Mouse (Mus musculus): Measurements from ENCODE around the gene Rbfox2. TPM values are rescaled to one million over a fixed set of nuclear protein-coding genes. Genes with fewer than 3 reads are reported as not detected.
A peak's percentile ranks its signal among the peaks of the same experiment; 100 is the strongest.

Gene Rbfox2
- total RNA-seq, 2 experiments from 2014 or later: 217 to 276 TPM

DNA sequence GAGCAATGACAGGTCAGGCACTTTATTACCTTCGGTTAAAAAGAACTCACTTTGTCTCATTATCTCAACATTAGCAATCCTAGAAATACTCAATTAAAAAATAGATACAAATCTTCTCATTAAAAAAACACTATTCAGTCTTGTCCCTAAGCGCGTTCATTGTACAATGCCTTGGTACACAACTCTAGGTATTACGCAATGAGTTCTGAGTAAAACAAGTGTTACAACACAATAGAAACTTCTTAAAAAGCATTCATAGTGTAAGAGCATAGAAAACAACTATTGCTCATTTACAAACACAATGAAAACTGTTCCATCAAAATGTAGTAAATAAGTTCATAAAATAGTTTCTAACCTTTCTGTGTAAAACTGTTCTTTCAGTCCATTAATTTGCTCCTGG is 146.0 kb downstream of the Rbfox2 start:
- intact Hi-C loops (cut with DNase I): no loop called here

DNA sequence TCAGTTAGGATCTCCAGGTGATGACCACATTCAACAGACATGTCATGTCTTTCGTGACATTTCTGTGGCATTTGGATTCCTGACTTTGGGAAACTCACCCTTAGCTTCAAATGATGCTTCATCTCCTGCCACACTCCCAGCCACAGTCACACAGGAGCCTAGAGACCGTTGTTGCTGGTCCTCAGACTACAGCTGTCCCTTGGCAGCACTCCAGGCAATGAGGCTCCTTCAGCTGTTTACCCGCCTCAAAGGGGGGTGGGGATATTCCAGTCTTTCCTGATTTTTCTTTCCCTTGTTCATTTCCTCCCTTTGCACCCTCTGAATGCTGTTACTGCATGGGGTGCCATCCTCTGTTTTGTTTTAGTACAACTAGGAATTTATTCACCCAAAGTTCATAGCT is 150.3 kb downstream of the Rbfox2 start:
- intact Hi-C loops (cut with DNase I): no loop called here
- no peak for DNase-seq (ENCODE audit: low spot score in 2 of 2)

More for the DNA sequence above, 146.0 kb downstream of the Rbfox2 start:
- no peak for DNase-seq (ENCODE audit: low spot score in 2 of 2)

DNA sequence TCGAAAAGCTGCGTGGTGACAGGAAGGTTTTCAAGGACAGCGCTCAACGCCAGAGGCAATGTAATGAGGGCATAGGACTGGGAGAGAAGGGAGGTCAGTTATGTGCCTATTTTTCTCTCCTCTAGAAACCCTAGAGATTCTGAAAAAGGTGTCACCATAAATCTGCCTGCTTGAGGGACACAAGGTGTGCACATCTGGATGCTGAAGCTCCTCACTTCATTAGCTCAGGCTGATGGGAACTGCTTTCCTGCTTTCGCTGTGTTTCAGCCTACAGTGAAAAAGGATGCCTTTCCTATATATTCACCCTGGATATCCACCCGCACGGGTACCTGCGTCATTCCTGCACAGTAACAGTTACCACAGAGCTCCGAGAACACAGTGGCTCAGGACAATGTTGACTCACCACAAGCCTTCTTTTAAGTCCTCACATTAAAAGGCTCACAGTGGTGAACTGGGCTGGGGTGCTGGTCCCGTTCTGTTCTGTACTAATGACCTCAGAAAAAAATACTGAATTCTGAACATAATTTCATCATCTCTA is 152.5 kb downstream of the Rbfox2 start:
- DNase-seq (ENCODE audit: low spot score in 2 of 2): no peak
- intact Hi-C loops (cut with DNase I): loop anchor here (5.0 kb wide), 3 partner anchors 38 to 62 kb away; no protein-coding TSS in a partner anchor

DNA sequence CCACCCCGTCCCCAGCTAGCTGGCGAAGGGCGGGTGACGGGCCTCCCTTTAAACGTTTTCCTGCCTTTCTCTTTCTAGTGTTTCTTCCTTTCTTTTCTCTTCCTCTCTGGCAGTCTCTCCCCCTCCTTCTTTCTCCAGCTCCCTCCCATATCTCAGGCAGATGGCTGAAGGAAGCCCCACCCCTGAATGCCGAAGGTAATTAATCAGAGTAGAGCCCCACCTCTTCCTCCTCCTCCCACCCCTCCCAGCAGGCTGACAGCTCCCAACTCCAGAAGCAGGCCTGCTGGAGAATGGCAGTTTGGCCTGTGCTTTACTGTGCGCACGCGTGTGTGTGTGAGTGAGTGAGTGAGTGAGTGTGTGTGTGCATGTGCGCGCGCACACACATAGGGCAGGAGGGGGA is 153.2 kb downstream of the Rbfox2 start:
- intact Hi-C loops (cut with DNase I): loop anchor here (5.0 kb wide), 3 partner anchors 39 to 61 kb away; no protein-coding TSS in a partner anchor
- peak; percentile 69 to 76 for DNase-seq (ENCODE audit: low spot score in 2 of 2)

DNA sequence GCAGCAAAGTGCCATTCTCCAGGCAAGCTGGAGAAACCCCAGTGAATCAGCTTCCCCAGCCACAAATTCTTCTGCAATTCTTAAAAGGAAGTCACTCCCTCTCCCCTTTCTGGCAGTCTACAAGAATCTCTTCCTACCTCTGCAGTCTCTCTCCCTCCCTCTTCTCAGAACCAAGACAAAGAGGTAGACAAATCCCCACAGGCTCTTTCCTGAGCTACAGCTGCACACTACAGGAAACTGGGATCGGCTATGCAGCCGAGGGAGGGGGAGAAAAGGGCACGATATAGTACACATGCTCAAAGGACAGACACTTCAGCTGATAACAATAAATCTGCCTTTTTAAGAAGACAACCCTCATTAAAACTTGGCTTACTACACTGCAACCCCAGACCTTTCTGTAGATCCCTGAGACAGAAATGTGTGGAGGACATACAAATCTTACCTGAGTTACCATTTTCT is 153.7 kb downstream of the Rbfox2 start:
- intact Hi-C loops (cut with DNase I): loop anchor here (5.0 kb wide), 3 partner anchors 39 to 61 kb away; no protein-coding TSS in a partner anchor
- DNase-seq (ENCODE audit: low spot score in 2 of 2): peak in 1 of 2 experiments; percentile 31

DNA sequence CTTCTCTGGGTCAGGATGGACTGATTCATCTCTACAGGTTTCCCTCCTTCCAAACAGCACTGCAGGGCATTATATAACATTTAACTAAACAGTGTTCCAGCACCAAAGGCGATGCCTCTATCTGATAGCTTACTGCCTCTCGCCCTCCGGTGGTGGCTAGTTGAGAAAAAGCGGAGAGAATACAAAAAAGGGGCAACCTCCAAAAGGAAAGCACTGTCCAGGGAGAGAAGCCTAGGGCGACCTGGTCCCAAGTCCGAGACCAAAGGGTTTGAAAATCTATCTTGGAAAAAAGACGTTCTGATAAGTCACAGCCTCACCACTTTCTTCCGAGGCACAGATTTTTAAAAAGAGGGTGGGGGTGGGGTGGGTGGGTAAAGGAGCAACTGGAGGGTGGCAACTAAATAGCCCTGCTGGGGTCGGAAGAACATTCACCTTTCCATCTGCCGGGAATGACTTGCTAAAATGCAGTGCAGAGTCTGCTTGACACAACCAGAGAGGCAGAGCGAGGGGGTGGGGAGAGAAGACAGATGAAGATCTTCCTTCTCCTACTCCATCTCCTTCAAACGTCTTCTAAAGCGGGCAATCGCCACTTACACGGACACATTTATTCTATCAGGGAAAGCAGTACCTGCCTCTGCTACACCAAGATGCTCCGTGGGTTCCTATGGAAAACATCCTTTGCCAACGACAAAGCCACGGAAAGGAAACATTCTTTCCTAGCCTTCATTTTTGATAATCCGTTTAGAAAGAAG is 154.3 kb downstream of the Rbfox2 start:
- intact Hi-C loops (cut with DNase I): loop anchor here (5.0 kb wide), 3 partner anchors 40 to 60 kb away; no protein-coding TSS in a partner anchor

DNA sequence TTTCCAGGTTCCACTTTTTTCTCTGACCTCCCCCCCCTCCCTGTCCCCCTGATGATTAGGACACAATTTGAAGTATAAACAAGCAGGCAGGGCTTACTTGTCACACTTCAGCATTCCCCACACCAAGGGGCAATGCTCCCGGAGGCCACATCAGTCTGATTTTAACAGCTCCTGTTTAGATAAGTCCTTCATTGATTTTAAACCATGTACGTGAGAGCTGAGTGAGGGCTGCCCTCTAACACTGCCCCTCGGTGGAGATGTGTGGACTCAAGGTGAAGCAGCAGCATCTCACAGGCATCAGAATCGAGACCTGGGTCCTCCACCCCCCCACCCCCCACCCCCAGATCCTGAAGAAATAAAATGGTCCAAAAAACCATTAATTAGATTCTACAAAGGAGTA is 155.0 kb downstream of the Rbfox2 start:
- intact Hi-C loops (cut with DNase I): loop anchor here (2.0 to 5.0 kb wide), 4 partner anchors 40 to 207 kb away; no protein-coding TSS in a partner anchor
- DNase-seq (ENCODE audit: low spot score in 2 of 2): no peak

More for the DNA sequence above, 154.3 kb downstream of the Rbfox2 start:
- DNase-seq (ENCODE audit: low spot score in 2 of 2): peak; percentile 47 to 59

DNA sequence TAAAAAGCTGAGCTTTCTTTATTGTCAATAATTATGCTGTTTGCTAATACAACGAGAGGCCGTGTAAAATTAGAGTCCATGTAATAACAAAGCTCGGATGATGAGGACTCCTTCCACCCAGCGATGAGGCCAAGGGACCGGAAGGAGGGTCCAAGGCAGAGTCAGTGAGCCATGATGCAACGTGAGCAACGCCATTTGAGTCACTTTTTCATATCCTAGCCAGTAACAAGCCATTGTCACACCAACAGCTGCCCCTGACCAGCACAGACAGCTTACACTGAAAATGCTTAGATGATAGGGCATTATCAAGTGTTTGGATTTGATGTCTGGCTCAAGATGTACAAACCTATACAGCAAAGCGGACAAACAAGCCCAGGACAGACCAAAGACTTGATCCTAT is 155.6 kb downstream of the Rbfox2 start:
- intact Hi-C loops (cut with DNase I): loop anchor here (2.0 to 5.0 kb wide), 4 partner anchors 41 to 208 kb away; no protein-coding TSS in a partner anchor

DNA sequence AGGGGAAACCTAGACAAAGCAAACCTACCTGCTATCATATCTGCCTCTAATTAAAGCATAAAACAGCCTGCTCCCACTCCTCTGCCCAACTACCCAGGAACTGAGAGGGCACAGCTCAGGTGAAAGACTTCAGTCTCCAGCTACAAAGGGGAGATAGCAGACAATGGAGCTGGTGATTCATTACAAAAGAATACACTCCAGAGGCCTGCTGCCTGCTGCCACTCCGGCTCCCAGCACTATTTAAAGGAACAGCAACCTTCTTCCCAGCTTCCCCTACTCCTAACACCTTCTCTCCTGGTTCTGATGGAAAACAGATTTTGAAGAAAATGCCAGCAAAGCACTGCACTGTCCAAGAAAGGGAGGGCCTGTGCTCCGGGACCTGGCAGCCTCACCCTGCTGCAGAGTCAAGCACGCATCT is 156.4 kb downstream of the Rbfox2 start:
- DNase-seq (ENCODE audit: low spot score in 2 of 2): peak in 1 of 2 experiments; percentile 33
- intact Hi-C loops (cut with DNase I): loop anchor here (2.0 to 5.0 kb wide), 4 partner anchors 42 to 208 kb away; no protein-coding TSS in a partner anchor

More for the DNA sequence above, 155.6 kb downstream of the Rbfox2 start:
- no peak for DNase-seq (ENCODE audit: low spot score in 2 of 2)

DNA sequence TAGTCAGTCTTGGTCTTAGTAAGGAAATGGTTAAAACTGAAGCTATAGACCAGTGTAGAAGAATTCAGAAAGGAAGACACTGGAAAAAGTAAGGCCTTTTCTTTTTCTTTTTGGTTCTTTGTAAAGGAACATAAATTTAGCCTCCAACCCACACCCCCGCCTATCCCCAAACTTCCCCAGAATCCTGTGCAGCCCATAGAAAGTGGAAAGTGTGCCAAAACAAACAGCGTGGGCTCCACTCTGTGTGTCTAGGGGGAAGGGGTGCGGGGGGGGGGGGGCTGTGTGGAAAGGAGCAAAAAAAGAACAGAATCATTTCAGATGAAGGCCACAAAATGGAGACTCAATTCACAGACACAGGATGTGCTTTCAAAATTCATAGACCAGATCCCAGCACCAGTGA is 156.8 kb downstream of the Rbfox2 start:
- DNase-seq (ENCODE audit: low spot score in 2 of 2): peak in 1 of 2 experiments; percentile 63
- intact Hi-C loops (cut with DNase I): loop anchor here (2.0 to 5.0 kb wide), 4 partner anchors 42 to 209 kb away; no protein-coding TSS in a partner anchor

DNA sequence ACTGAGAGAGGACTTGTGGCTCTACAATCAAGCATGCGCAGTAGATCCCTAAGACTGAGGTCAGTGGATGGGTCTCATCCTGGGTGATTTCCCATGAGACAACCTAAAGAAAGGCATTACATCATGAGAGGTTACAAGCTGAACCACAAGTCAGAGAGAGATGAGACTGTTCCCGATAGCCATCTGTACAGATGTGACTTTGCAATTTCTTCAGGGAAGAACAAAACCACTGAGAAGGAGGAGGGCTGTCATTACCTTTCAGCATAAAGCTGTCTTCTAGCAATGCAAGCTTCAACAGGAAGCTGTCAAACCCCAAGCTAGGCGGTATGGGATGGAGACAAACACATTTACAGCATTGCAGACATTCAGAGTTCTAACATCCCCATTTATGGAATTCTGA is 157.3 kb downstream of the Rbfox2 start:
- intact Hi-C loops (cut with DNase I): no loop called here
- DNase-seq (ENCODE audit: low spot score in 2 of 2): no peak

DNA sequence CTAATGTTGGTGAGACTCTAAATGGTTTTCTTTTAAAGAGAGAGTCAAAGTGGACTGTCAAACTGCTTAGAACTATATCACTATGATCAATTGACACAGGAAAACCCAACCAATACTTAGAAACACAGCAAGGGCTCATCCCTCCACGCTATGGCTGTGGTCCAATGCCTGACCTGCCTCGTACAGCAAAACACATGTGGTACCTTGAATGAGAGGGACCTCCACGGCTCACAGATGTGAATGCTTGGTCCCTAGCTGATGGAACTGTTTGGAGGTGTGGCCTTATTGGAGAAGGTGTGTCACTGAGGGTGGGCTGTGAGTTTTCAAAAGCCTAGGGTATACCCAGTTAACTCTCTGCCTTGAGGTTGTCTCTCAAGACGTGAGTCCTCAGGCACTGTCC is 159.9 kb downstream of the Rbfox2 start:
- intact Hi-C loops (cut with DNase I): no loop called here
- DNase-seq (ENCODE audit: low spot score in 2 of 2): no peak

DNA sequence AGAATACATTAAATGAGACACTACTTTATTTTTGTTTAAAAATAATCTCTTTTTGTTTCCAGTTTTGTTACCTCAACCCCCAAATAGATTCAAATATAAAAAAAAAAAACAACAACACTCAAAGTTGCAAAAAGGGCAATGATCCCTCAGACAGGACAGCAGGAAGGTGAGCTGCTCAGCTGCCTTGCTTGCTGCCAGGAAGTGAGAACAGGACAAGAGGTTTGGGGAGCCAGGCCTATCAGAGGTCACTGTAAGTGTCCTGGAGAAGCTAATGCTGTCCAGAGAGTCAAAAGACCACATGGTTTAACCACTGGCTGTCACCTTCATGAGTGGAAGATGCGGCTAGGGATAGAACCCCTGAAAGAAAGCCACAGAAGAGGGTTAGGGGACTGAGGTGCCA is 161.8 kb downstream of the Rbfox2 start:
- no peak for DNase-seq (ENCODE audit: low spot score in 2 of 2)
- intact Hi-C loops (cut with DNase I): no loop called here

DNA sequence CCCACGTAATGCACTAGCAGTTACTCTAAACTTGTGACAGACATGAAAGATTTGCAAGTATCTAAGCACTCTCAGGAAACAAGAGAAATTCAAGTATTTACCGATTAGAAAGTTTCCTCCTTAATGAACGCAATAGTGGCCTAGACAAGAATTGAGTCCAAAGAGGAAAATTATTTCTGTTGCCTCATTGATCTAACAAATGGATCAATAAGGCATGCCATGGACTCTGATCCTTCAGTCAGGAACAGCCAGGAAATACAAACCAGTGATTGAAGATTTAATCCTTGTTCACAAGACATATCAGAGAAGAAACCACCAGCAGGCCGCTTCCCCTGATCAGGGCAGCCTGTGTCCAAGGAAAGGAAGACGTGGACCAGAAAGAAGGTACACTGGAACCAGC is 164.0 kb downstream of the Rbfox2 start:
- DNase-seq (ENCODE audit: low spot score in 2 of 2): no peak
- intact Hi-C loops (cut with DNase I): no loop called here

DNA sequence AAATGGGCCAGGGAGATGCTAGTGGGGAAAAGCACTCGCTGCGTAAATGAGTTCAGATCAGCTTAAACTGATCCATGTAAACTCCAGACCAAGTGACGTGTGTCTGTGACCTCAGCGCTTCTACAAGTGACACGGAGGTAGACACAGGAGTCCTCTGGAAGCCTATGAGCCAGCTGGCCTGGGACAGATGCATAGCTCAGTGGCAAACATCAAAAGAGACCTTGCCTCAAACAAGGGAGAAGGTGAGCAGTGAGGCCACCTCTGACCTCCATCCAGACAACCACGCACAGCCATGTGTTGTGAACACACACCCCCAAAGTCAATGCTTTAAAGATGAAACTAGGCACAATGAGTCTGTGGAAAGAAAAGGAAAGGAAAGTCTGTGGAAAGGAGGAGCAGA is 164.5 kb downstream of the Rbfox2 start:
- DNase-seq (ENCODE audit: low spot score in 2 of 2): no peak
- intact Hi-C loops (cut with DNase I): no loop called here

DNA sequence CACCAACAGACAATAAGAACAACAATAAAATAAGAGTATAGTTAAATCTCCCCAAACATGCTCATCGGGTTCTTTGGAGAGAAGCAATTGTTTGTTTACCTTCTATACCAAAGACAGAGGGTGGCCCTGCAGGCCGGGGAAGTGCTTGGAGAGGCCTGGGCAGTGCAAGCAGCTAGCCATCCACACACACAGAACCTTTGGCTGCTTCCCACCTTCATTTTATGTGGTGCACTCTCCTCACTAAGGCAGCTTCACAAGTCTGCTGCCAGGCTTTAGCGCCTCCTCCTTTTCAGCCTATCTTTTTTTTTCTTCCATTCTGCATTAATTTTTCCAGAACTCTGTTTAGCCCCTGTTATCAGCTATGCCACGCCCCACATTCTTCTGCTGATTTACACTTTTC is 165.1 kb downstream of the Rbfox2 start:
- intact Hi-C loops (cut with DNase I): no loop called here
- DNase-seq (ENCODE audit: low spot score in 2 of 2): no peak

DNA sequence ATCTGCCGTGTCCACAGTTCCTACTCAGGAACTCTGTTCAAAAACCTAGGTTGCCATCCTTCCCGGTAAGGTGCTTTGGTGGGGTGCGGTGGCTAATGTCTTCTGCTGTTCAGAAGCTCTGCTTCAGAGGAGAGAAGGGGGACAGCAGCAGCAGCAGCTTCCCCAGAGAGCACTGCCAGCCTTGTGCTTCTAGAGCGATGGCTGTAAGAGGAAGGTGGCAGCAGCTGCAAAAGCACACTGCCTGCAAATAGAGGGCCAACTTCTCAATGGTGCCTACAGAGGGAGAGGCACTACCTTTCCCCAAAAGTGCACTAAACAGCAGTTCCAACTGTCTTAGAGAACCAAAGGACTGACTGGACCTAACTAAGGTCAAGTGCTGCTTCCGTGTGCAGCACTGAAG is 168.5 kb downstream of the Rbfox2 start:
- no peak for DNase-seq (ENCODE audit: low spot score in 2 of 2)
- intact Hi-C loops (cut with DNase I): no loop called here

DNA sequence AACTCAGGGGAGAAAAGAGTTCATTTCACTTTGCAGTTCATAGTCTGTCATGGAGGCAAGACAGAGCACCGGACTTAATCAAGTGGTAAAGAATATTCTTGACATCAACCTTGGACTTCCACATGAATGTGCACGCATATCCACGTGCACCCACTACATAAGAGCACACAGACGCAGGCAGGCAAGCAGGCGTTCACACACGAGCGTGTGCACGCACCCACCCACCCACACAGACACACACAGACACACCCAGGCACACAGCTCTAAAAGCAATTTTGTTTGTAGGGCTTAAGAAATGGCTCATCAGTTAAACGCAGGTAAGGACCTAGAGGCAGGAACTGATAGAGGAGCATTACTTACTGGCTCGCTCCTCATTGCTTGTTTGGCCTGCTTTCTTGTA is 172.3 kb downstream of the Rbfox2 start:
- DNase-seq (ENCODE audit: low spot score in 2 of 2): no peak
- intact Hi-C loops (cut with DNase I): no loop called here

DNA sequence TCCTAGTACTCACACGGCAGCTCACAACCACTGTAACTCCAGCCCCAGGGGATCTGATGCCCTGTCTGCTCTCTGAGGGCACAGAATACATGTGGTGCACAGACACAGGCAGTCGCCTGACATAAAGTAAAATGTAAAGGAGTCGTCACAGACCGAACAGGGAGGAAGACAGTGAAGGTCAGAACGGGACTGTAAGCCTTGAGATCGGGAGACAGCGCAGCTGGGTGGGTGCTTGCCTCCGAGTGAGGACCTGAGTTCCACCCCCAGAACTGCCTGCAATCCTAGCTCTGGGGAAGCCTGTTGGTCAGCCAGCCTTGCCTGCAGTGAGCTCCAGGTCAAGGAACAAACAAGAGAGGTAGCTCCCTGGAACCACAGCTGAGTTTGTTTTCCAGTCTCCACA is 177.7 kb downstream of the Rbfox2 start:
- intact Hi-C loops (cut with DNase I): no loop called here
- DNase-seq (ENCODE audit: low spot score in 2 of 2): no peak

DNA sequence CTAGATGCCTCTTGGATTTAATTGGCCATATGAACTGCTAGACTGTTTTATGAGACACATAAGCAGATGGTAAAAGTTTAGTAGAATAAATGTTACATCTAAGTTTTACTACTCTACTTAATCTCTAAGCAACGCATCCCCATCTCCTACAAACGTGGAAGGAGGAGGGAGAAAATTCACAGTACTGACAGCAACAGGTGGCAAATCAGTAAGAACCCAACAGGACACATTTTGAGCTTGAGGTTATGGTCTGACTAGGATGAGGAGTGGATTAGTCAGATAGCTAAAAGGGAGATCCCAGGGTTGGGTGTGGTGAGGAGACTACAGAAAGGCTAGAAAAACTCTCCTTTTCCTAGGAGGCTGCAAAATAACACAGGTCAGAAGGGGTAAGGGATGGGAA is 179.1 kb downstream of the Rbfox2 start:
- intact Hi-C loops (cut with DNase I): no loop called here

DNA sequence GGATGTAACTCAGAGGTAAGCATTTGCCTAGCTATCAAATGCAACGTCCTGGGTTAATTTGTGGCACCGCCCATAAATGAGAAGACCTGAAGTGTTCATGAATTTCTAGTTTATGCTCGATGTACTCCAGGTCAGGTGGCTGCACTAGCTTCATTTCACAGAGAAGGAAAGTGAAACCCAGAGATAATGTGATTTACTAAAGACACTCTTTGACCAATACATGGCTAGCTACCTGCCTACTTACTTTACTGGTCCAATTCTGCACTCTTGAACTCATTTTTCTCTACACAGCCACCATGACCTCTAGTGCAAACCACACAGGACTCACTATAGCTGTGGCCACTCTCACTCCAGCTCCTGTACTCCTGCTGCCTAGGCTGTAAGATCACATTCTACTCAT is 180.1 kb downstream of the Rbfox2 start:
- intact Hi-C loops (cut with DNase I): no loop called here
- DNase-seq (ENCODE audit: low spot score in 2 of 2): no peak

More for the DNA sequence above, 179.1 kb downstream of the Rbfox2 start:
- DNase-seq (ENCODE audit: low spot score in 2 of 2): no peak
